Mouse (Mus musculus) adrenal gland, adult 10 weeks (tissue): ENCODE results near the gene Gpr50. TPM values are rescaled to one million over a fixed set of nuclear protein-coding genes. Genes with fewer than 3 reads are reported as not detected.

Source experiments
- polyA plus RNA-seq: library from polyadenylated mRNA; stranded (reverse); fragments of 350-450 nt; fragmentation: Illumina TruSeq; extraction: RNeasy Lipid Tissue Mini Kit (QIAGEN cat#74804); gene quantifications from one replicate; pipeline ENCODE4 v1.2.3, GENCODE M21; 2014; ENCODE audit warnings: low read depth, low replicate concordance

Gene Gpr50
- not detected for polyA plus RNA-seq

GRCm38 (mm10) chrX:71663374-71663773 lies at the start of gene Gpr50:
Gpr50 (plus strand) TSS chrX:71663667.

Other genes with a start within 250 kb of the Gpr50 start
- gene Cd99l2, start 170.8 kb upstream of the Gpr50 start, polyA plus RNA-seq, result 77.3 TPM
- 638 TPM for gene Hmgb3, start 107.7 kb upstream of the Gpr50 start, polyA plus RNA-seq
- gene Vma21, start 152.3 kb downstream of the Gpr50 start, polyA plus RNA-seq, result 279 TPM